Comparison of ENCODE assay signal across 15 mouse cellular contexts in genomic region chr14:24767316-24767715, GRCm38 (mm10).
"Had no signal": no experiment of that assay in that cellular context is flagged by ENCODE, and none has a peak within 500 bp of the region (broad histone marks: within the 10 kb centered on the region; RNA-seq: fewer than 3 reads in every experiment).

No protein-coding gene starts in this region.

- H3K27me3 ChIP-seq: neural tube, embryonic 13.5 days had no signal

- H3K27ac ChIP-seq: liver, embryonic 14.5 days; macrophage had no signal

- H3K4me2 ChIP-seq: lung, embryonic 14.5 days; neural tube, embryonic 13.5 days had no signal

- ATAC-seq: liver, postnatal 0 days; lung, postnatal 0 days had no signal

- H3K36me3 ChIP-seq: neural tube, embryonic 13.5 days had no signal

- H3K9me3 ChIP-seq: neural tube, embryonic 13.5 days had no signal

- H3K4me3 ChIP-seq: myocyte; neural tube, embryonic 13.5 days had no signal

- H3K9ac ChIP-seq: liver, embryonic 14.5 days; liver, postnatal 0 days; lung, embryonic 14.5 days; neural tube, embryonic 13.5 days had no signal

- DNase-seq: kidney, adult 18-20 months; kidney, adult 9 months; kidney, postnatal 14 days; kidney, postnatal 4 days; liver, postnatal 0 days; lung, embryonic 14.5 days; midbrain, embryonic 14.5 days; thymus, adult 2 months; thymus, postnatal 14 days; thymus, postnatal 4 days had no signal
